Mouse (Mus musculus) erythroblast, adult 5-6 weeks (primary cell): Measurements from ENCODE around the gene Gm28038. TPM values are rescaled to one million over a fixed set of nuclear protein-coding genes. Genes with fewer than 3 reads are reported as not detected.

Source experiments
- ATAC-seq: replicated peaks from 2 replicates; pipeline ENCODE4 v1.8.0; 2016; ENCODE audit warnings: moderate number of reproducible peaks, mild to moderate bottlenecking, moderate TSS enrichment, inconsistent platforms; ENCODE audit not compliant: poor library complexity, low FRiP score, severe bottlenecking
- total RNA-seq, 2 experiments: library from RNA; stranded (forward) in 1 of 2; stranded (reverse) in 1 of 2; fragments of 150-400 nt in 1 of 2; fragments of 200-764, 138-1000 nt in 1 of 2; gene quantifications; 2 replicates each; pipeline versions ENCODE4 v1.2.3 to v1.2.4; 2015 to 2017; ENCODE audit warnings: low replicate concordance in 2 of 2

The Gm28038 gene
- total RNA-seq, 2 experiments from 2014 or later: not detected

DNA sequence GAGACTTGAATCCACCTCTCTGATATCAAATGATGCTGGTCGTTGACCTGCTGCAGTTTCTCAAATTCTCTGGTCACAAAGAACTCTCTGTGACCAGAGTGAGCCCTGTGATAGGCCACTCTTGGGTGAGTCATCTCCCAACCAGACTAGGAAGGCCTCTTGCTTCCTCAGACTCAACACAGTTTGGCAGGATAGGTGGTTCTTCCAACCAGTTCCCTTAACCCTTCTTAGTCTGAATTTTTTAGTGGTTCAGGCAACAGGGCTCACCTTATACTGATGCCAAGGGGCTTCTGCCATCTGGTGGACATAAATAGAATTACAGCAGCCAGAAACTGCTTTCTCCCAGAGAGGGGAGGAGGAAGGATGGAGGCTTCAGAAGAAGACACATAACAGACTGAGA lies 10.7 kb upstream of the Gm28038 start:
- ATAC-seq: peak; percentile 72

GRCm38 (mm10) chr2:30281651-30282050 lies 808 bp downstream of the Gm28038 start:
- ATAC-seq: no peak

- ATAC-seq: no peak
Measured at GRCm38 (mm10) chr2:30283193-30283592, 2.4 kb downstream of the Gm28038 start.

DNA sequence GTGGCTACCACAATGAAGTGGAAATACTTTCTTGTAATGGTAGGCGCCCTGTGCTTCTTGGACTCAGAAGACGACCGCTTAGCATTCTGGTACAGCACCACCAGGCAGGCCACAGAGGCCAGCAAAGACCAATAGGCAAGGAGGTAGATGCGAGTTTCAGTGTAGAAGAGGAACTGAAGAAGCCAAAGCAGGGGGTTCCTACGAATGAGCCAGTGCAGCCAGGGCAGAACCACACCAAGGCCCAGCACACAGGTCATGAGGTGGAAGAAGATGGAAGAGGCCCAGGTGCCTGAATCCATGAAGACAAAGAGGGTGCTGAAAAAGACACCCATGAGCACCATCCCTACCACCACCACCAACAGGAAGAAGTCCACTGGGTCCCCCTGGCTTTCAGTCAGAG lies 4.2 kb downstream of the Gm28038 start:
- no peak for ATAC-seq

DNA sequence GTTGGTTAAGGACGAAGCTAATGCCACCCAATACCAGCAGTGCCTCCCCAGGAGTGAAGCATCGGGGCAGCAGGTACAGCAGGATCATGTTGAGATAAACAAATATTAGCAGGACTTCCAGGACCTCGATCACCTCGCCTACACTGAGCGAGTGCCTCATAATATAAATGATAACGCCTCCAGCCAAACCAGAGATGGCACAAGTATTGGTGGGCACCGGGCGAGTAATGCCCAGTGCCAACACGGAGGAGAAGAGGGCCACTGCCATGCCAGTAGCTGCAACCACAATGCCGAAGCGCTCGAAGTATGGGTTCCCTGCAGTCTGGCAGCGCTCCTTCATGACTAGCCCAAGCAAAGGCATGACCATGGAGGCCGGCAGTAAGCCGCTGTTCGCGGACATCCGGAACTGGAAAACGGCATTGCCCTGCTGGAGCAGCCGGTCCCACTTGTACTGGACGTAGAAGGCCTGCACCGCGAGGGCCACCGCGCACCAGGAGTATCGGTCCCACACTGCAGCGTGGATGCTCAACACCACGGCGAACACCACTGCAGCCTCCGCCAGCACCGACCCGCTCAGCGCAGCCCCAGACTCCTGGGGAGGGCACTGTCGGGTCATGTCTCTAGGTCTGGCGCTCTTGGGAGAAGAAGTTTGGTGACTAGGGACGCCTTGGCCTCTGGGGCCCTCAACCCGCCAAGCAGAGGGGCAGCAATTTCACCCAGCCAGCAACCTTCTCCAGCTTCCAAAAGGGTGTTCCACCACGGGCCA lies 4.8 kb downstream of the Gm28038 start:
- ATAC-seq: peak; percentile 59

DNA sequence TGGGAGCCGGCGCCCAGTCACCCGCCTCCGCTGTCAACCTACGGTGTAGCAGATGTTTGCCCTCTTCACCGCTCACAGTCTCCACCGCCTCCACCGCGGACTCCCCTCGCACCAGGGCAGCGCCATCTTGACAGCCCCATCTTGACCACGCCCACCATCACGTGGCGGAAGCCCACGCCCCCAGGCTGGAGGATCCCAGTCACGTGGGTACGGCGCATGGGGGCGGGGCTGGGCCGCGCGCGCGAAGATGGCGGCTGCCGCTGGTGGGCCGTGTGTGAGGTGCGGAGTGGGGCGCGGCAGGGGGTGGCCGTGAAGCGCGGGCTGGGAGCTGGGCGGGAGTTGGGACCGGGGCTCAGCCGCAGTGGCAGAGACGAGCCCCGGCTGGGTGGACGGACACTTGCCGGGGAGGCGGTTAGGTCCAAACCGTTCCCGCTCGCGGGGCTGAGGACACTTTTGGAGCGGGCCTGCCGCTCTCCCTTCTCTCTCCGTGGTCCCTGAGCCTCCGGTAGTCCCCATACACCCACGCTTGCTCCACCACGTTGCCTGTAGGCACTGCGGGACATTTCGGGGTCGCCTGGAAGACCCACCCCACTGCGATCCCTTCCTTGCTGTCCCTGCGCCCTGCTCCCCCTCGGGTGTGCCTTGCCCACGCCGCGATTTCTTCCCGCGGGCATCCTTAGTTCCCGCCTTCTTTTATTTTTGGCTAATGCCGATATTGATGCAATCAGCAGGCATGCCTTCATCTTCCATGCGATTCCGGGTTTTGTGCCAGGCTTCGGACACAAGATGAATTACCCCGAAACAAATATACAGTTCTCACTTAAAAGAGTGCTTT lies 5.6 kb downstream of the Gm28038 start, which contains the start of the genes Dolk and Nup188:
Dolk (minus strand) TSS at position 143 of the 835 bp plus-strand sequence.
Nup188 (plus strand) TSS at position 206 of the 835 bp plus-strand sequence.
- ATAC-seq: peak; percentile 88

DNA sequence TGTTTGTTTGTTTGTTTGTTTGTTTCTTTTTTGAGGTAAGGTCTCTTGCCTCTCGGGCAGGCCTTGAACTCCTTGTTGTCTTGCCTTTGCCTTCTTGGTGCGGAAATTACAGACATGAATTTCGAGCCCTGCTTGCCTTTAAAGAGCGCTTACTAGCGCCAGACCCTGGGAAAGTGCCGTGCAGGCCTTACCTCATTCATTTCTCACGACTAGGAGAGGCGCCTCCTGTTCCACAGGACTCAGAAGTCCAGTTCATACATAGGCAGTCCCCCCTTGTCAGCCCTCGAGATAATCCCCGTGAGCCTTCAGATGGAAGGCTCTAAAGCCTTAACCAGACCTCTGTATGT lies 6.2 kb downstream of the Gm28038 start:
- no peak for ATAC-seq

DNA sequence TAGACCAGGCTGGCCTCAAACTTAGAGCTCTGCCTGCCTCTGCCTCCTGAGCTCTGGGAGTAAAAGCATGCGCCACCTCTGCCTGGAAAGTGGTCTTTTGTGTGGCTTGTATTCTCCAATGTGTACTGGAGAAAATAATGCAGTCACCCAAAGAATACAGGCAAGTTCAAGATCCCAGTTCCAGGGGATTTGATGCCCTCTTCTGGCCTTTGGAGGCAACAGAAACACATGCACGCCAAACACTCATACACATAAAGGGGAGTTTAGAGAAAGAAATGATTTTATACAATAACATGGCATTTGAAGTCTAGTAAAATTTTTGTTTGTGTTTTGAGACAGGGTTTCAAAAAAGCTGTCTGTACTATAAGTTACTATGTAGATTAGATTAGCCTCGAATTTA lies 18.7 kb downstream of the Gm28038 start:
- no peak for ATAC-seq

DNA sequence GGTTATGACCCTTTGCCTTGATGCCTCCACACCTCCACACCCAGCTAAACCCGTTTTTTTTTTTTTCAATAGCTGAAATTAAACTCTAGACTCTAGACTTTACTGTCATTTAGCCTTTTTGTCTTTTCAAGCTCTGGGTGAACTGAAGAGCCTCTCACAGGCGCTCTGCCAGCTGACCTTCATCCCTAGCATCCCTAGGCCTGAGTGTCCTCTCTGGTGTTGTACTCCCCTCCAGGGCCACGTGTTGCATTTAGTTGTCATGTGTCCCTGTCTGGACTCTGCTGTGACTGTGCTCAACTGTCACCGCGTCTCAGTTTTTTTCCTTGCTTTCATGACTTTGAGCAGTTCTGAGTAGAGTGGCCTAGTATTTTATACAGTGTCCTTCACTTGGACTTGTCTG lies 19.1 kb downstream of the Gm28038 start:
- 0 out of 2 replicates have a peak, but pooled peaks have one; percentile 44 for ATAC-seq

DNA sequence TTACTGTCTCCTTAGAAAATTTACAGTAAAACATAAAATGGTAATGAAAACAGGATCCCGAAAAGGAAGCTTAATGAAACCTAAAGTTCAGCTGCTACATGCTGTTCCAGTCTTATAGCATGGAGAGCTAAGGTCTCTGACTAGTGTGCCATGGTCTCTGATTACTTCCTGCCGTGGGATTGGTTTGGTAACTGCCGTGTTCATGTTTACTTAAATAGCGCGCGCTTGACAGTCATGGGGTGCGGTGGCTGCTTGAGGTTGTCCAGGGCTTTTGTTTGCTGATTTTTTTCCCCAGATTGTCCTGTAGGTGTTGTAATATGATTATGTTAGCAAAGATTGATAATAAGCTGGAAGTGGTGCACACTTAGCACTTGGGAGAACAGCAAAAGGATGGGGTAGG lies 25.2 kb downstream of the Gm28038 start:
- ATAC-seq: no peak

- ATAC-seq: peak; percentile 75
Measured at GRCm38 (mm10) chr2:30309351-30309750, 28.5 kb downstream of the Gm28038 start.

GRCm38 (mm10) chr2:30311481-30311880 lies 30.6 kb downstream of the Gm28038 start:
- ATAC-seq: no peak

DNA sequence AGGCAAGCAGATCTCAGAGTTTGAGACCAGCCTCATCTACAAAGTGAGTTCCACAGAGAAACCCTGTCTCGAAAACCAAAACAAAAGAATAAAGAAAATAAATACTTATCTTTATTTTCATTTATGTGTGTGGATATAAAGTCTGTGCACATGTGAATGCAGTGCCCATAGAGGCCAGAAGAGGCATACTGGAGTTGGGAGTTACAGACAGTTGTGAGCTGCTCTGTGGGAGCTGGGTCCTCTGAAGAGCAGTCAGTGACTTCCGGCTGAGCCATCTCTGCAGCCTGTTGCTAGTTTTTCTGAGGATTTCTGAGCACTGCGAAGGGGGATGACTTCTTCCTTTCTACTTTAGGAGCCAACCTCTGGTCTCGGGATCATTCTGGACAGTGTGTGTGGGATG lies 35.3 kb downstream of the Gm28038 start:
- ATAC-seq: 0 out of 2 replicates have a peak, but pooled peaks have one; percentile 36

DNA sequence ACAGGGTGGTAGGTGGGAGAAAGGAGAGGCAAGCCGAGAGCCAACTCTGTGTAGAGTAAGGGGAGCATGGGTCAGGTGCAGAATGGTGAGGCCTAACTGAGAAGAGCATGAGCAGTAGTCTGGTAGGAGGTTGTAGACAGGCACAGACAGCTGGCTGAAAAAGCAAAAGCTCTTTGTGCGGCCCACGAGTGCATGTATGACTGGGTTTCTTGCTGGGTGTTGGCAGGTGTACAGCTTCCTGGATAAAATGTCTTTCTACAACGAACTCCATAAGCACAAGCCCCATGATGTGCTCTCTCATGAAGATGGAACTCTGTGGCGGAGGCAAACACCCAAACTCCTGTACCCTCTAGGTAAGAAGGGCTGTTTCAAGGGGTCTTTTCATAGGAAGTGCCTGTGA lies 36.1 kb downstream of the Gm28038 start:
- ATAC-seq: 0 out of 2 replicates have a peak, but pooled peaks have one; percentile 22

DNA sequence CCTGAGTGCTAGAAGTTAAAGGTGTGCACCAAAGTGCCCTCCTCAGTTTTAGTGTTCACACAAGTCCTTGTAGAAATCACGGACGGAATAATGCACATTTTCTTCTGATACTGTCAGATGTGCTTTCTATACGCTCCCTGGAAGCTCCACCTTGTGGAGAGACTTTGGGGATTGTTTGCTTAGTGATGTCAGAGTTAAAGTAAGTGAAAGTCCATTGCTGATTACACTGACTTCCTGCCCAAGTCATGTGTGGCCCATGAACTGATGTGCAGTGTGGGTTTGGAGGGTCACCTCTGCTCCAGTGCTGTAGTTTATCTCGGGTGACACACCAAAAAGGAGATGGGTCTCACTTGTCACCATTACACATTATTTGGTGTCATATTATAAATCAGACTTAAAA lies 38.4 kb downstream of the Gm28038 start:
- no peak for ATAC-seq

GRCm38 (mm10) chr2:30323111-30323510 lies 42.3 kb downstream of the Gm28038 start:
- no peak for ATAC-seq

- no peak for ATAC-seq
Measured at GRCm38 (mm10) chr2:30325296-30325695, 44.5 kb downstream of the Gm28038 start.

GRCm38 (mm10) chr2:30327276-30327675 lies 46.4 kb downstream of the Gm28038 start:
- no peak for ATAC-seq

DNA sequence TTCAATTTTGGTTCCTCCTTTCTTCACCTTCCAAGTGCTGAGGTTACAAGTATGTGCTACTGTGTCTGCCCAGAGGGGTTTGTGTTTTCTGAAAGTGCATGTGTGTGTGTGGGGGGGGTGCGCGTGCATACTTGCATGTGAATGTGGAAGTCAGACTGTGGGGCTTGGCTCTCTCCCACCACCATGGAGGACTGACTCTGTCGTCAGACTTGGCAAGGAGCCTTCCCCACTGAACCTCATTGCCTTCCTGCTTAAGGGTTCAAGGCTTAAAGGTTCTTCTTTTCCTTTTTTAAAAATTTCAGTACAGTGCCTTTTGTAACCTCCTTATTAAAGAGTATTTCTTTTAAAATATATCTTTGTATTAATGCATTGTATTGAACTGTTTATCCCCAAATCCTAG lies 47.9 kb downstream of the Gm28038 start:
- no peak for ATAC-seq

DNA sequence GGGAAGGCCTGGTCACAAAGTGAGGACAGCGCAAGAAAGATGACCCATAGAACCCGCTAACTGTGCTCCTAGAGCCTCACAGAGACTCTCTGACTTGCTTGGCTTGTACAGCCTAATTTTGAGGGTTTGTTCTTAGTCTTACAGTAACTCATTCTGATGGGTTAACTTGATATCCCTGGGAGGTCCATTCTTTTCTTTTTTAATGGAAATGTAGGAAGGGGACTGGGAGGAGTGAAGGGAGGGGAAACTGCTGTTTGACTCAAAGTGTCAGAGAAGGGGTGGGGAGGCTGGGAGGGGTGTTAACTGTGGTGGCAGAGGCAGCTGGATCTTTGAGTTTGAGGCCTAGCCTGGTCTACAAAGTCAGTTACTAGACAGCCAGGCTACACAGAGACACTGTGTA lies 54.5 kb downstream of the Gm28038 start:
- no peak for ATAC-seq
